Mouse (Mus musculus) testis, adult 2 months (tissue): Measurements from ENCODE around the gene Pex14. TPM values are rescaled to one million over a fixed set of nuclear protein-coding genes. Genes with fewer than 3 reads are reported as not detected.
A peak's percentile ranks its signal among the peaks of the same experiment; 100 is the strongest.

Source experiments
- H3K27ac ChIP-seq: fragments of 200-500 bp; 2 replicates; pipeline ENCODE4 v1.5.1; 2012; ENCODE audit warnings: low read depth, low read length; ENCODE audit not compliant: control insufficient read depth, insufficient read depth
- H3K27me3 ChIP-seq: fragments of 200-500 bp; 2 replicates; pipeline ENCODE4 v1.6.1; 2012; ENCODE audit warnings: mild to moderate bottlenecking, low read length, moderate library complexity; ENCODE audit not compliant: control insufficient read depth, insufficient read depth
- H3K36me3 ChIP-seq: fragments of 200-500 bp; 2 replicates; pipeline ENCODE4 v1.6.1; 2012; ENCODE audit warnings: mild to moderate bottlenecking, low read length; ENCODE audit not compliant: control insufficient read depth, insufficient read depth
- H3K4me1 ChIP-seq: fragments of 200-500 bp; 2 replicates; pipeline ENCODE4 v1.6.1; 2012; ENCODE audit warnings: low read length; ENCODE audit not compliant: control insufficient read depth, insufficient read depth
- H3K4me3 ChIP-seq: fragments of 200-500 bp; 2 replicates; pipeline ENCODE4 v1.5.1; 2012; ENCODE audit warnings: low read depth, mild to moderate bottlenecking, low read length, moderate library complexity, mixed read lengths; ENCODE audit not compliant: control insufficient read depth
- CTCF ChIP-seq: fragments of 200-500 bp; IDR thresholded peaks from 2 replicates; pipeline ENCODE4 v1.5.1; 2012; ENCODE audit warnings: low read depth, mild to moderate bottlenecking, inconsistent platforms, low read length, moderate library complexity; ENCODE audit not compliant: control insufficient read depth, insufficient read depth, insufficient replicate concordance
- POLR2A ChIP-seq: fragments of 200-500 bp; IDR thresholded peaks from 2 replicates; pipeline ENCODE4 v1.6.1; 2012; ENCODE audit warnings: low read depth, mild to moderate bottlenecking, inconsistent platforms, low read length, moderate library complexity; ENCODE audit not compliant: control insufficient read depth
- polyA plus RNA-seq: library from polyadenylated mRNA; depleted of rRNA; stranded (reverse); fragments of >200 nt; gene quantifications from 2 replicates; pipeline ENCODE4 v1.2.3, GENCODE M21; 2012

Gene Pex14
- polyA plus RNA-seq, 1 experiment, result 22.9 TPM

GRCm38 (mm10) chr4:149136982-149137770 is 37.5 kb upstream of the Pex14 start, which contains the start of gene Cenps:
Gene Cenps, minus strand, starts transcription at chr4:149137629.
- Histone ChIP-seq H3K36me3 (no peaks in the 10 kb centered on the region), H3K4me1 (peaks cover 7% of the 10 kb centered on the region), H3K27ac (peak within 1 kb of the TSS; percentile 89), H3K27me3 (no peaks in the 10 kb centered on the region), H3K4me3 (peak within 1 kb of the TSS; percentile 99)
- TF ChIP-seq POLR2A (peak; percentile 67), CTCF (peak; percentile 91)

DNA sequence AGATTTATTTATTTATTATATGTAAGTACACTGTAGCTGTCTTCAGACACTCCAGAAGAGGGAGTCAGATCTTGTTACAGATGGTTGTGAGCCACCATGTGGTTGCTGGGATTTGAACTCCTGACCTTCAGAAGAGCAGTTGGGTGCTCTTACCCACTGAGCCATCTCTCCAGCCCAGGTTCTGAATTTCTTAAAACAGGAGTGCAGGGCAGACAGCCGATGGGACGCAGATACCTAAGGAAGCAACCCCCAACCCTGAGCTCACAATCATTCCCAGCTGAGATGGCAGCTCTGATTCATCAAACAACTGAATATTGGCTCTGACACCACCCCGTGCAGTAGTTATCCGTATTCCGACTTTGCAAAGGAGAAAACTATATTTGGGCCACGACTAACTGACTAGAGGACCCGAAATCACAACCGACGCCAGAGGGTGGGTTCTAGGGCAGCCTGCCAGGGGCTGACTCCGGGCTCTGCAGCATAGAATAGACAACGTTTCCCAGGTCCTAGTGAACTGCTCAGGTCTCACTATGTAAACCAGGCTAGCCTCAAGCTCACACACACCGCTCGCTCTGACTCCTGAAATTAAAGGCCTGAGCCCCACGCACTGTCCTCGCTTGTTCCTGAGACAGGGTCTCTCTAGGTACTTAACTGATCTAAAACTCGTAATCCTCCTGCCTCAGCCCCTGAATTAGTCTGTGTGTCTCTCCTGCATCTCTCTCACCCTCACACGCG is 36.6 kb upstream of the Pex14 start:
- peak overlapping the region; percentile 99 for H3K4me3 ChIP-seq
- peaks cover 7% of the 10 kb centered on the region for H3K4me1 ChIP-seq
- no peaks in the 10 kb centered on the region for H3K27me3 ChIP-seq
- H3K27ac ChIP-seq, result no peak overlapping the region
- no peaks in the 10 kb centered on the region for H3K36me3 ChIP-seq
- TF ChIP-seq POLR2A (no peak), CTCF (no peak)

GRCm38 (mm10) chr4:149133395-149133794 is 33.7 kb upstream of the Pex14 start:
- H3K27ac ChIP-seq, result no peak overlapping the region

GRCm38 (mm10) chr4:149131789-149132565 is 32.3 kb upstream of the Pex14 start:
- Histone ChIP-seq H3K4me1 (peaks cover 5% of the 10 kb centered on the region), H3K27me3 (no peaks in the 10 kb centered on the region), H3K4me3 (no peak overlapping the region), H3K27ac (no peak overlapping the region), H3K36me3 (no peaks in the 10 kb centered on the region; the same call in 1 of the 2 replicates)
- TF ChIP-seq CTCF (no peak), POLR2A (no peak)

More at GRCm38 (mm10) chr4:149133395-149133794, 33.7 kb upstream of the Pex14 start:
- no peak overlapping the region for H3K4me3 ChIP-seq
- H3K36me3 ChIP-seq, result no peaks in the 10 kb centered on the region
- no peaks in the 10 kb centered on the region for H3K27me3 ChIP-seq
- TF ChIP-seq CTCF, result no peak
- no peak for TF ChIP-seq POLR2A
- H3K4me1 ChIP-seq, result peaks cover 7% of the 10 kb centered on the region

DNA sequence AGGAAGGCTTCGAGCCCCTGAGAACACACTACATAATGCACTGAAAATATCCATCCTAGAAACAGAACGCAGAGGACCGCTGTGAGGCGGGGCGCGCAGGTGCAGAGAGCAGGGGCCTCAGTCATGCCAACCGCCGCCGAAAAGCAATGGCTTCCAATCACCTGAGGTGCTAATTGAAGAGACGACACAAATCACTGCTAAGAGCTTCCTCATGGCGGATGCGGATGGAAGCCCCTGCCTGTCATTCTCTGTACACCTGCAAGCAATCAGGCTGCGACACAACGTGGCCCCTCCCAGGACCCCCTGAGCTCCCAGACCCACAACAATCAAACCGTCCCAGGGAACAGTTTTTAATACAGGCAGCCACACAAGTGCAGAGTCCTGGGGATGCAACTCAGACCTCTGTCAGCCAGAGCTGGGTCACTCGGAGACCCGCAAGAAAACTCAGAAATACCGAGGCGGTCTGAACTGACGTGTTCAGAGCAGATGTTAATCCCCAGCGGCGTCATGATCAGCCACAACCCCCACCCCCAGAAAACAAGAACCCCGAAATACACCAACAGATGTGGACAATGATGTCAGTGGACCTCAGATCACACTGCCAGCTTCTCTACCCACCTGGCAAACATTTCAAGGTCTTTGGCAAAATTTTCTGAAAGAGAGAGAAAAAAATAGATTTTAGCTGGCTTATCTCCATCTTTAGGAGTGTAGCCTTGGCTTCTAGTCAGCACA is 31.5 kb upstream of the Pex14 start:
- no peak overlapping the region for H3K4me3 ChIP-seq
- no peak overlapping the region for H3K27ac ChIP-seq
- H3K4me1 ChIP-seq, result no peaks in the 10 kb centered on the region
- no peaks in the 10 kb centered on the region; the same call in 1 of the 2 replicates for H3K36me3 ChIP-seq
- TF ChIP-seq CTCF (no peak), POLR2A (no peak)
- no peaks in the 10 kb centered on the region for H3K27me3 ChIP-seq

GRCm38 (mm10) chr4:149128467-149128866 is 28.8 kb upstream of the Pex14 start:
- Histone ChIP-seq H3K36me3 (no peaks in the 10 kb centered on the region; the same call in 1 of the 2 replicates), H3K4me3 (no peak overlapping the region), H3K27me3 (no peaks in the 10 kb centered on the region), H3K27ac (no peak overlapping the region), H3K4me1 (no peaks in the 10 kb centered on the region)
- no peak for TF ChIP-seq CTCF
- TF ChIP-seq POLR2A, result no peak
